Mouse (Mus musculus): ENCODE measurements at regions not wholly inside any gene's neighbourhood (a gene's known extent, or its start where the extent isn't known, plus 50 kb on each side); places are given as distances from the start of the nearest gene placed in this dataset.

- no peak for DNase-seq (ENCODE audit: low read depth, low spot score)
Measured at GRCm38 (mm10) chr13:69279647-69280046, 253.9 kb upstream of the Nsun2 start.

GRCm38 (mm10) chr13:69294483-69294882 lies 239.1 kb upstream of the Nsun2 start:
- DNase-seq (ENCODE audit: low read depth, low spot score): no peak

DNA sequence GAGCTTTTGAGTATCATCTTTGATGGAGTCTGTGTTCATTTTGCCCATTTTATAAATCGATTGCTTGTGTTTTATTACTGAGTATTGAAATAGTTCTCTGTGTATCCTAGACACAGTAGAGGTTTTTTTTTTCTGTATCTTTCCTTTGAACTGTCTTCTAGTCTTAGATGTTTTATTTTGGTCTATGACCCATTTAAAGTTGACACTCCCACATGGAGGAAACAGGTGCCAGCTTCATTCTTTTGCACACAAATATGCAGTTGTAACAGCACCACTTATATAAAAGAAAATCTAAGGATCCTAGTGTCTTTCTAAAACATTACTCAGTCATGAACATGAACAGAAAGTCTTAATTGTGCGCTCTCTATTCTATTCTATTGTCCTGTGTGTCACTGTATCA lies 230.2 kb upstream of the Nsun2 start:
- DNase-seq (ENCODE audit: low read depth, low spot score): no peak

DNA sequence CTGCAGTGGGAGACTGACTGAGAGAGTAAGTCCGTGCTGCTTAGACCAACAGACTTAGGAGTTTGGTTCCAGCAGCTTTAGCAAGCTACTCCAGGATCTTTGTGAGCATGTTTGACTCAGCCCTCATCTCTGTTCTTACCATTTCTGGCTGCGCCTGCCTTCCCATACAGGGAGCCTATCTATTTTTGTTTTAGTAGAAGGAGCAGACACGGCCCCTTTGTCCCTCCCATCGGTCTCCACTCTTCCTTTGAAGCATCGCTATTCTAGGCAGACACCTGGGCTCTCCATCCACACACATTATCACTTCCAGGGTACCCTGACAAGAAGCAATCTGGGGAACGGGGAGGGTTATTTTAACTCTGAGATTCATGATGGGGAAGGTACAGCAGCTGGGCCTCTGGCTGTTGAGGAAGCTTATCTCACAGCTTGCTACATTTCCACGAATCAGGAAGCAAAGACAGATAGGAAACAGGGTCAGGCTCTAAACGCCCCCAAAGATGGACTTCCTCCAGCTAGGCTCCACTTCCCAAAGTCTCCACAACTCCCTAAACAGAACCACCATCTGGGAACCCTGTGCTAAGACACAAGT lies 203.0 kb upstream of the Nsun2 start:
- DNase-seq (ENCODE audit: low read depth, low spot score): no peak

DNA sequence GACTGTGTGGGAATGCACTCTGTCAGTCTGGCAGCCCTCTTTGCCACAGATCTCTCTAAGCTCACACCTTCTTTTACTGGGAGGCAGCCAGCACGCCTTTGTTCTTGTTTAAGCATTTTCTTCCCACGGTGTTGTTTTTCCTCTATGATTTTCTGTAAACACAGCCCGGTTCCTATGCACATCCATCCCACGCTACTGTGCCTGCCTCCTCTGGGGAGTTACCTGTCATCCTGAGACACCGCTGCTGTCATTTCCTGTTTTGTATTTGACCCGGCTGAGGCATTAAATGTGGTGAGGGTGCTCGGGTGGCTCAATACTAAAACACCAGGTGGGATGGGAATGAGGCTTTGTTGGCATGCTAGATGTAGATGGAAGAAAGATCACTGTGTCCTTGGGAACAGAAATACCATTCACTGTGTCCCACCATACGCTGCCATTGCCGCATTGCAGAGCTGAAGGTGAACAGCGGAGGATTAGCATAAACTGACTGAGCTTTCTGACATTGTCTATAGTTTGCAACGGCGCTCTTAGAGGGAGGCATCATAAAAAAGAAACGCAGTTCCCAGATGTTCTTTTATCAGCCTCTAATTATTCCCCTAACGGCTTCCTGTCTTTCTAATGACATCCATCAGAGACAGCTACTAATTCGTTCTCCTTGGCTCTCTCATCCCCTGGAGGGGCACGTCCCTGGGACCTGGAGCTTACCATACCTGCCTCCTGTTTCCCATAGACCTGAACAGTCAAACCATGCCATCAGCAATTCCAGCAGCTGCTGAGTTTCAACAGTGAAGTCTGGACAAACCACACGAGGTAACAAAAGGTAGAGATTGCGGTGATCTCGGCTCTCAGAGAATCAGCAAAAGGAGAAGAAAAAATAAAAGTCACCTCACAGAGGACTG lies 201.8 kb upstream of the Nsun2 start:
- DNase-seq (ENCODE audit: low read depth, low spot score): peak; percentile 18

DNA sequence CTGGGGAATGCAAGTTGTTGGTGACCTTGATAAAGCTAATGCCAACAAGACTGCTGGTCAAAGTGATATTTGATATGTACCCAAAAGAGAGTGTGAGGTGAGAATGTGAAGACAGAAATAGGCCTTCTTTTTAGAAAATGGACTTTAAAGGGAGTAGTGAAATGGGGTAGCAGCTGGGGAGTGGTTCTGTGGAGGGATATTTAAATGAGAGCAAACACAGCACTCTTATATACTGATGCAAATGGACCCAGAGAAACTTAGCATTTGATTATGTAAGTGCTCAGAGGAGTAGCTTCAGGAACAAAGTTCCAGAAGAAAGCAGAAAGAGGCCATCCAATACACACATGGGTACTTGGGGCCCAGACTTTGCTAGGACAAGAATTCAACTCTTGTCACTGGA lies 189.7 kb upstream of the Nsun2 start:
- DNase-seq (ENCODE audit: low read depth, low spot score): no peak

- DNase-seq (ENCODE audit: low read depth, low spot score): no peak
Measured at GRCm38 (mm10) chr13:69357435-69357834, 176.1 kb upstream of the Nsun2 start.

- peak; percentile 47 for DNase-seq (ENCODE audit: low read depth, low spot score)
Measured at GRCm38 (mm10) chr13:69365880-69366490, 167.6 kb upstream of the Nsun2 start.

- DNase-seq (ENCODE audit: low read depth, low spot score): no peak
Measured at GRCm38 (mm10) chr13:69373101-69373815, 160.3 kb upstream of the Nsun2 start.

GRCm38 (mm10) chr13:69373816-69374142 lies 159.8 kb upstream of the Nsun2 start:
- no peak for DNase-seq (ENCODE audit: low read depth, low spot score)

DNA sequence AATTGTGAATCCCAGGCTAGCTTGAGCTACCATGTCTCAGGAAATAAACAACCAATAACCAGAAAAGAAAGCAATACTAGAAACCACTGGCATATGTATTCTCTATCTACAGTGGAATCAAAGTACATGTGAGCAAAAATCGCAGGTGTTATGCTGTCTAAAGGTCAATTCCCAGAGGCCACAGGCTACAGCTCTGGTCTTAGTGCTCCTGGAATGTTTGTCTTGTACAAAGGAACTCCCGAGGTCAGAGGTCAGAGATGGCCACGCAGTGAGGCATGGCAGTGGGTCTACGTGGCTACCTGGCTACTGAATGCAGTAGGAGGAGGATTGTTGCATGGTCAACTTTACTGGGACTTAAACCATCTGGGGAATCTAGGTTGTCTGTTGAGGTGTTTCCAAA lies 153.1 kb upstream of the Nsun2 start:
- DNase-seq (ENCODE audit: low read depth, low spot score): no peak

DNA sequence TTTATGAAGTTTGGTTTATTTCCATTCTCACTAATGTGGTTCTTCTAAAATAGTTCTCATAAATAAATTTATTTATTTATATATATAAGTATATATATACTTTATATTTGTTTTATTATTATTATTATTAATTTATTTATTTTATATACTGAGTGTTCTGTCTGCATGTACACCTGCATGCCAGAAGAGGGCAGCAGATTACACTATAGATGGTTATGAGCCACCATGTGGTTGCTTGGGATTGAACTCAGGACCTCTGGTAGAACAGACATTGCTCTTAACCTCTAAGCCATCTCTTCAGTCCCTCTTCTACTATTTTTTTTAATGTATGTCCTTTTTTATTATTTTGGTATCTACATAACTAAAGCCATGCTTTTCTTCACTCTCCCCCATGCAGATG lies 148.8 kb upstream of the Nsun2 start:
- no peak for DNase-seq (ENCODE audit: low read depth, low spot score)

GRCm38 (mm10) chr13:69392917-69393827 lies 140.4 kb upstream of the Nsun2 start:
- no peak for DNase-seq (ENCODE audit: low read depth, low spot score)

GRCm38 (mm10) chr13:69394544-69394943 lies 139.0 kb upstream of the Nsun2 start:
- no peak for DNase-seq (ENCODE audit: low read depth, low spot score)

DNA sequence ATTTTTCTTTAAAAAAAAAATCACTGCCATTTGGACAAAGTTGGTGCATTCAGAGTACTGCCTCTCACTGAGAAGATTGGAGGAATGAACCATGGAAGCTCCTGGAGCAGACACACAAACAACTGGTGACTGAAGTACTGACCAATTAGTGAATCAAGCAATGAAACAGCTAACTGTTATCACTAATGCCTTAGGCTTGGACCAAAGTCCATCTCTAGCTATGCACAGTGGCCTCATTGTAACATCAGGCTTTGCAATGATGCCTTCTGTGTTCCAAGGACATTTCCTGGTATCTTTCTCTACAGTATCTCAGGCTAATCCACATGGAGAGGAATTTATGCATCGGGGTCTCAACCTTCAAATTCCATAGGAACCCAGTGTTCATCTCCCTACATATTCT lies 123.2 kb upstream of the Nsun2 start:
- DNase-seq (ENCODE audit: low read depth, low spot score): no peak

DNA sequence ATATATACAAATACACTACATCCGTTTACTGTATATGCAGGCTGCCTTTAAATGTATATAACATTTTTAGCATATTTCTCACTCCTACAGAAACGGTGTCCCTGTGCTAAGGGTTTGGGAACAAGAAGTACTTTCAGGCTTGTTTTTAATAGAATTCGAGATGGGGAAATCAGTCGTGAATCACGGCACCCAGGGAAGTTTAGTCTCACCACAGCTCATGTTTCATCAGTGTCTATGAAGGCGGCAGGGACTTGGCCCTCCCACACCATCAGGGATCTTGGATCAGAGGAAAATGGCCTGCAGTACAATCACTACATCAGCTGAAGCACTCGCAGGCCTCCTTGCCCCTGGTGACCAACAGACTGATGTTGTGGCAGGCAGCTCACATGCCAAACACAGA lies 118.7 kb upstream of the Nsun2 start:
- no peak for DNase-seq (ENCODE audit: low read depth, low spot score)

DNA sequence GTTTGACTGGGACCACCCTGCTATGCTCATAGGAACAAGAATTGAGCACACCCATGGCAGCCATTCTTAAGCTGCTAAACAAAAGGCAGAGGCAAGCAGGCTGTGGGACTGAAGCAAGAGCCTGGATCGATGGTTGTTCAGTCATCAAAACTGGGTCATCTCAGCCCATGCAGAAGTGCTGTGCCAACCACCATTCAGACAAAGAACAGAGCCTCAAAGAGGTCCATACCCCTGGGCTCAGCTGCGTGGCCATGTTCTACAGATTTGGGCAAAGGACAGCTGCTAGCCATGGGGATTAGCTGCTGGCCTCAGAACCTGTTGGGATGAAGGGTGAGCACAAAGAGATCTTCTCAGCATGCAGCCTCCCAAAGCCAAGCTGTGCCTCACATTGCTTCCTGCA lies 116.8 kb upstream of the Nsun2 start:
- no peak for DNase-seq (ENCODE audit: low read depth, low spot score)

DNA sequence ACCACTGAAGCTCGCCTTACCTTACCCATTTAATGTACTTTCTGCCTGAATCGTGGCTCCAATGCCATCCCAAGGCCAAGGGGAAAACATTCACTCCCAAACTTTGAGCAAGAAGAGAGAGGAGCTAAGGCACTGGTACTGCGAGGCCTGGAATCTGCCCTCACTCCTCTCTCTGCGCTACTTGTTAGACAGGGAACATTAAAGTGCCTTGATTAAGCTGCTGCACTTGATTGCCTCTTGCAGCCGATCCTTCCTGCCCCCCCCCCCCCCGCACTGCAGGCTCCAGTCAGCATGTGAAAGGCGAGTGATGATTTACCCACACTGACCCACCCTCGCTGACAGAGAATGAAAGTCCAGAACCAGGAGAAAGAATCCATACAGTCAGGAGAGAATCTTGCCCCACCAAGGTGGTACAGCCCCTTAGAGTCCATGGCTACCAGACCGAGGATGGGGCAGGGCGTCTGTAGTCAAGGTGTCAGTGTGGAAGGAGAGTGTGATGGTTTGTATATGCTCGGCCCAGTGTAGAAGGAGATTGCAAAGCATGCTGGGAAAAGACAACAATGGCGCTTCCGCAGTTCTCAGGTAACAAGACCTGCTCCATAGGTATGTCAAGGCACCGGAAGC lies 115.6 kb upstream of the Nsun2 start:
- DNase-seq (ENCODE audit: low read depth, low spot score): no peak

- DNase-seq (ENCODE audit: low read depth, low spot score): no peak
Measured at GRCm38 (mm10) chr13:69420166-69420565, 113.4 kb upstream of the Nsun2 start.

GRCm38 (mm10) chr13:69421966-69422365 lies 111.6 kb upstream of the Nsun2 start:
- DNase-seq (ENCODE audit: low read depth, low spot score): no peak

- peak; percentile 43 for DNase-seq (ENCODE audit: low read depth, low spot score)
Measured at GRCm38 (mm10) chr13:69426117-69426516, 107.4 kb upstream of the Nsun2 start.
